Mouse (Mus musculus) cerebellum, adult 2 months (tissue): ENCODE measurements around the gene Gm9817.

ENCODE experiments used
- CTCF ChIP-seq: fragments of 200-500 bp; IDR thresholded peaks from 2 replicates; pipeline ENCODE4 v1.5.1; 2011; ENCODE audit warnings: low read depth, mild to moderate bottlenecking, control low read depth, low read length, moderate library complexity, borderline replicate concordance; ENCODE audit not compliant: insufficient read depth
- POLR2A ChIP-seq: fragments of 200-500 bp; IDR thresholded peaks from 2 replicates; pipeline ENCODE4 v1.6.1; 2011; ENCODE audit warnings: low read length, control low read depth, borderline replicate concordance; ENCODE audit not compliant: insufficient read depth

DNA sequence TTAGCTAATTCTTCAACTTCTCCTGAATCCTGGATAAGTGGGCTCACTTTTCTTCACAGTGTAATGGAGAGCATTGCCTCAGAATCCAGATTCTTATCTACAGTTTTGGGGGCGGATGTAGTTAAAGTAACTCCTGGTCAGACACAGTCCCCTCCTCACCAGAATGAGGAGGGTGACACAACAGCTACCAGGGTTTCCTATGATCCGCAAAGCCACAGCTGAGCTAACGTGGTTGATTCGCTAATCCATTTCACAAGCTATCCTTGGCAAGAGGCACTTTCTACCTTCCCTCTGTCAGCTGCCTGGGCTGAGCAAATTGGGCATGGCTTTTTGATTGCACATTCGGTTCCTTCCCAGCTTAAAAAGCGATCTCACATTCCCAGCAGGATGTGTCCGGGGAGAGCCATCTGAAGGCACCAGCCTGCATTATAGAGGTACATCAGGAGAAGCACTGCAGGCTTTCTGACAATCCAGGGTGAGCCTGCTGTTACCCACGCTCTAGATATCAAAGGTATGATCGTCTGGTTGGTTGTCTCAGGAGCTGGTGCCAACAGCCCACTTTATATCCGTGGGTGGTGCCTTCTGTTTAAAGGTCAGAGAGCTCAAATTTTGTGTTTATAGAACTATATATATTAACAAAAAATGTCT is 21.2 kb downstream of the Gm9817 start:
- TF ChIP-seq POLR2A (no peak), CTCF (no peak)
